Mouse (Mus musculus): ENCODE measurements around the gene Tiam1.

- TF ChIP-seq CTCF (IDR thresholded peaks at IDR 0.05; ENCODE audit: low read depth) = no peak
- TF ChIP-seq EP300 (optimal IDR thresholded peaks at IDR 0.05) = no peak
These were observed 198.8 kb downstream of the Tiam1 start for GRCm38 (mm10) chr16:89944604-89945283.

Measured in stomach, postnatal 0 days (tissue).